Mouse (Mus musculus) lung, embryonic 16.5 days (tissue): ENCODE results near the gene Sdad1. TPM values are rescaled to one million over a fixed set of nuclear protein-coding genes. Genes with fewer than 3 reads are reported as not detected.

Source experiments
- ATAC-seq: fragments of 200-750 bp; cut with Nextera tagmentation; 2 replicates; pipeline ENCODE4 v1.8.0; 2017; ENCODE audit warnings: low read depth, mild to moderate bottlenecking, moderate library complexity
- H3K27ac ChIP-seq: fragments of 300-500 bp; sonication (generic); 2 replicates; pipeline ENCODE4 v1.5.1; 2014; ENCODE audit warnings: mild to moderate bottlenecking, control low read depth, low read length
- H3K27me3 ChIP-seq: fragments of 300-500 bp; sonication (generic); 2 replicates; pipeline ENCODE4 v1.6.1; 2014; ENCODE audit warnings: low read depth, low read length, mixed read lengths; ENCODE audit not compliant: control insufficient read depth, insufficient read depth
- H3K36me3 ChIP-seq: fragments of 300-500 bp; sonication (generic); 2 replicates; pipeline ENCODE4 v1.6.1; 2014; ENCODE audit warnings: low read length; ENCODE audit not compliant: control insufficient read depth, insufficient read depth
- H3K4me1 ChIP-seq: fragments of 300-500 bp; sonication (generic); replicated peaks from 2 replicates; pipeline ENCODE4 v1.6.1; 2014; ENCODE audit warnings: low read length, mixed read lengths; ENCODE audit not compliant: control insufficient read depth, insufficient read depth
- H3K4me2 ChIP-seq: fragments of 300-500 bp; sonication (generic); 2 replicates; pipeline ENCODE4 v1.6.1; 2014; ENCODE audit warnings: low read depth, low read length, control low read depth
- H3K4me3 ChIP-seq: fragments of 300-500 bp; sonication (generic); 2 replicates; pipeline ENCODE4 v1.5.1; 2014; ENCODE audit warnings: mild to moderate bottlenecking, low read length, control low read depth
- H3K9ac ChIP-seq: fragments of 300-500 bp; sonication (generic); 2 replicates; pipeline ENCODE4 v1.6.1; 2014; ENCODE audit warnings: low read length, control low read depth
- H3K9me3 ChIP-seq: fragments of 300-500 bp; sonication (generic); 2 replicates; pipeline ENCODE4 v1.6.1; 2016; ENCODE audit warnings: low read length; ENCODE audit not compliant: control insufficient read depth
- WGBS: fragments of 180-500 bp; shearing (Covaris S2); extraction: QIAGEN DNeasy Blood & Tissue Kit; methylation state at CpG from one replicate; pipeline ENCODE4 v1.1.7; 2014; 5-methylcytosine and 5-hydroxymethylcytosine counted together
- polyA plus RNA-seq: library from polyadenylated mRNA; unstranded; fragments of >200 nt; fragmentation: Nextera tagmentation; extraction: Ambion mirVana; gene quantifications from 2 replicates; pipeline ENCODE4 v1.2.1, GENCODE M21; 2015

The Sdad1 gene
- polyA plus RNA-seq, 1 experiment from 2014 or later: 30.8 TPM

- no peak overlapping the region for H3K27ac ChIP-seq
- H3K4me3 ChIP-seq: no peak overlapping the region
- 59% methylated on average over 6 of the region's 6 CpGs for WGBS
- no peaks in the 10 kb centered on the region for H3K9me3 ChIP-seq
- no peaks in the 10 kb centered on the region for H3K36me3 ChIP-seq
- no peak overlapping the region for H3K9ac ChIP-seq
- no peaks in the 10 kb centered on the region for H3K27me3 ChIP-seq
- no peak for ATAC-seq
- H3K4me1 ChIP-seq: no peaks in the 10 kb centered on the region
- no peak overlapping the region for H3K4me2 ChIP-seq
Observed at GRCm38 (mm10) chr5:92254476-92254875, 55.8 kb downstream of the Sdad1 start.

GRCm38 (mm10) chr5:92252797-92253343 is 57.4 kb downstream of the Sdad1 start:
- Histone ChIP-seq H3K27ac (no peak overlapping the region), H3K9me3 (no peaks in the 10 kb centered on the region), H3K27me3 (no peaks in the 10 kb centered on the region), H3K4me1 (no peaks in the 10 kb centered on the region), H3K36me3 (no peaks in the 10 kb centered on the region), H3K9ac (no peak overlapping the region), H3K4me2 (no peak overlapping the region), H3K4me3 (no peak overlapping the region)
- WGBS: 17% methylated on average over 18 of the region's 18 CpGs
- no peak for ATAC-seq

GRCm38 (mm10) chr5:92252031-92252430 is 58.2 kb downstream of the Sdad1 start:
- no peaks in the 10 kb centered on the region for H3K36me3 ChIP-seq
- H3K9ac ChIP-seq: no peak overlapping the region
- H3K4me2 ChIP-seq: no peak overlapping the region
- 89% methylated on average over 6 of the region's 6 CpGs for WGBS
- no peaks in the 10 kb centered on the region for H3K9me3 ChIP-seq
- no peaks in the 10 kb centered on the region for H3K27me3 ChIP-seq
- no peak for ATAC-seq
- H3K4me3 ChIP-seq: no peak overlapping the region
- no peak overlapping the region for H3K27ac ChIP-seq
- no peaks in the 10 kb centered on the region for H3K4me1 ChIP-seq

GRCm38 (mm10) chr5:92248614-92249013 is 61.7 kb downstream of the Sdad1 start:
- Histone ChIP-seq H3K36me3 (no peaks in the 10 kb centered on the region), H3K27ac (no peak overlapping the region), H3K4me2 (no peak overlapping the region), H3K27me3 (no peaks in the 10 kb centered on the region), H3K4me3 (no peak overlapping the region), H3K9me3 (no peaks in the 10 kb centered on the region), H3K9ac (no peak overlapping the region), H3K4me1 (no peaks in the 10 kb centered on the region)
- no peak for ATAC-seq
- 72% methylated on average over 11 of the region's 11 CpGs for WGBS

GRCm38 (mm10) chr5:92245483-92245882 is 64.8 kb downstream of the Sdad1 start:
- Histone ChIP-seq H3K27ac (no peak overlapping the region), H3K9ac (no peak overlapping the region), H3K4me3 (no peak overlapping the region), H3K4me1 (no peaks in the 10 kb centered on the region), H3K27me3 (no peaks in the 10 kb centered on the region), H3K4me2 (no peak overlapping the region), H3K36me3 (no peaks in the 10 kb centered on the region), H3K9me3 (no peaks in the 10 kb centered on the region)
- 81% methylated on average over 9 of the region's 9 CpGs for WGBS
- no peak for ATAC-seq

GRCm38 (mm10) chr5:92244900-92245299 is 65.4 kb downstream of the Sdad1 start:
- Histone ChIP-seq H3K4me2 (no peak overlapping the region), H3K36me3 (no peaks in the 10 kb centered on the region), H3K9me3 (no peaks in the 10 kb centered on the region), H3K4me1 (no peaks in the 10 kb centered on the region), H3K27ac (no peak overlapping the region), H3K4me3 (no peak overlapping the region), H3K27me3 (no peaks in the 10 kb centered on the region), H3K9ac (no peak overlapping the region)
- no peak for ATAC-seq
- 96% methylated on average over 2 of the region's 2 CpGs for WGBS

GRCm38 (mm10) chr5:92240769-92241168 is 69.5 kb downstream of the Sdad1 start:
- no peak for ATAC-seq
- H3K4me1 ChIP-seq: no peaks in the 10 kb centered on the region
- H3K9ac ChIP-seq: no peak overlapping the region
- no peaks in the 10 kb centered on the region for H3K9me3 ChIP-seq
- H3K27ac ChIP-seq: no peak overlapping the region
- H3K27me3 ChIP-seq: no peaks in the 10 kb centered on the region
- no peak overlapping the region for H3K4me3 ChIP-seq
- WGBS: 89% methylated on average over 12 of the region's 12 CpGs
- H3K36me3 ChIP-seq: no peaks in the 10 kb centered on the region
- no peak overlapping the region for H3K4me2 ChIP-seq

- 35% methylated on average over 29 of the region's 29 CpGs for WGBS
- peak overlapping the region; percentile 28 for H3K4me2 ChIP-seq
- H3K27me3 ChIP-seq: no peaks in the 10 kb centered on the region
- H3K27ac ChIP-seq: no peak overlapping the region
- no peaks in the 10 kb centered on the region for H3K36me3 ChIP-seq
- H3K9ac ChIP-seq: no peak overlapping the region
- peak; percentile 23; the same call in 1 of the 2 replicates for ATAC-seq
- H3K9me3 ChIP-seq: no peaks in the 10 kb centered on the region
- no peaks in the 10 kb centered on the region; the same call in 1 of the 2 replicates for H3K4me1 ChIP-seq
- no peak overlapping the region for H3K4me3 ChIP-seq
Observed at GRCm38 (mm10) chr5:92239333-92240232, 70.7 kb downstream of the Sdad1 start.

- no peaks in the 10 kb centered on the region for H3K9me3 ChIP-seq
- no peaks in the 10 kb centered on the region for H3K36me3 ChIP-seq
- H3K27me3 ChIP-seq: no peaks in the 10 kb centered on the region
- no peaks in the 10 kb centered on the region; the same call in 1 of the 2 replicates for H3K4me1 ChIP-seq
- no peak overlapping the region for H3K4me3 ChIP-seq
- no peak overlapping the region for H3K4me2 ChIP-seq
- 29% methylated on average over 5 of the region's 5 CpGs for WGBS
- no peak overlapping the region for H3K9ac ChIP-seq
- H3K27ac ChIP-seq: no peak overlapping the region; the same call in 1 of the 2 replicates
- ATAC-seq: peak; percentile 65
Observed at GRCm38 (mm10) chr5:92234939-92235557, 75.2 kb downstream of the Sdad1 start.
